Mouse (Mus musculus) kidney, adult 18-20 months (tissue): Measurements from ENCODE around the gene Klf1.
"Not testable (repeated sequence)": the region's sequence is repeated elsewhere in the genome, so short reads cannot be mapped to it uniquely, and the experiment has no call there.

Source experiments
- DNase-seq: peaks from one replicate; pipeline ENCODE4 v3.0.0; 2021

The Klf1 gene

GRCm38 (mm10) chr8:84907979-84908378 lies 6.3 kb downstream of the Klf1 start:
- DNase-seq: not testable (repeated sequence)

DNA sequence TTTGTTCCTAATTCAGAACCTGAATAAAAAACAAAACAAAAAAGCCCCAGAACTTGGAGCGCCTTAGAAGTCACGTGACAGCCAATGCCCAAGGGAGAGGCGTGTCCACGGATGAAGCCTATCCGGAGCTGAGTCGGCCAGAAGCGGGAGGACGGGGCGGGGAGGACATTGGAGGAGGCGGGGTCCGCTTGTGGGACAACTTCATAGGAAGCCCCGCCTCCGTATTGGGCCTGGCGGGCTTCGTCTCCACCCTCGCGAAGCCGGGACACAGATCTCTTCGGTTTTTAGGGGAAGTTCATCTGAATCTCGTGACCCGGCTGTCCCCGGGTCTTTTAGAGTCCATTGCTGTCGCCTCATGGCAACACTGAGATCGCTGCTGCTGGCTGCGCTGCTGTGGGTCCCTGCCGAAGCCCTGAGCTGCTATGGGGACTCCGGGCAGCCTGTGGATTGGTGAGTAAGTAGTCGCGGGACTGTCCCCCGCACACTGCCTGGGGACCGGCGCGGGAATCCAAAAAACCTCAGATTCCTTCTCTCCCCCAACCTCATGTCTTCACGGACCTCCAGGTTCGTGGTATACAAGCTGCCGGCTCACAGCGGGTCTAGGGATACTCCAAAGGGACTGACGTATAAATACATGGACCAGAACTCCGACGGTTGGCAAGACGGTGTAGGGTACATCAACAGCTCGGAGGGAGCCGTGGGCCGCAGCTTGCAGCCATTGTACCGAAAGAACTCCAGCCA lies 6.9 kb downstream of the Klf1 start, which contains the start of gene Dnase2a:
TSS of gene Dnase2a (plus strand) at position 140 of the 741 bp plus-strand sequence.
- peak; percentile 97 for DNase-seq

GRCm38 (mm10) chr8:84909162-84909767 lies 7.5 kb downstream of the Klf1 start:
- no peak for DNase-seq

DNA sequence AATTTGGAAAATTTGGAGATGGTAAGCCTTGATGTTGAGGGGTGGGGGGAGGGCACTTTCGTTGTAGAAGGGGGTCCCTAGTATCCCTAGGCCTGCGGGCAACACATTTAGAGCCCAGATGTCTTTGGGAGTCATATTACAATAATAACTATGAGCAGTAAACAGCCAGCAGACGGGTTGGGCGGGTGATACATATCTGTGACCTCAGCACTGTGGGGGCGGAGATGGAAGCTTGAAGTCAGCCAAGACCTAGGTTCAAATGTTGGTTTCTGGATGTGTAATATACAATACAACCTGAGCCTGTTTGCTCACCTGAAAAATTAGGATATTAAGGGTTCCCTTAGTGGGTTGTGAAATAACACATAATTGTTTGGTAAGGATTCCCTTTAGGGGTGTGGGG lies 8.2 kb downstream of the Klf1 start:
- no peak for DNase-seq

- no peak for DNase-seq
Measured at GRCm38 (mm10) chr8:84910551-84910950, 8.8 kb downstream of the Klf1 start.

- no peak for DNase-seq
Measured at GRCm38 (mm10) chr8:84911854-84912253, 10.1 kb downstream of the Klf1 start.

DNA sequence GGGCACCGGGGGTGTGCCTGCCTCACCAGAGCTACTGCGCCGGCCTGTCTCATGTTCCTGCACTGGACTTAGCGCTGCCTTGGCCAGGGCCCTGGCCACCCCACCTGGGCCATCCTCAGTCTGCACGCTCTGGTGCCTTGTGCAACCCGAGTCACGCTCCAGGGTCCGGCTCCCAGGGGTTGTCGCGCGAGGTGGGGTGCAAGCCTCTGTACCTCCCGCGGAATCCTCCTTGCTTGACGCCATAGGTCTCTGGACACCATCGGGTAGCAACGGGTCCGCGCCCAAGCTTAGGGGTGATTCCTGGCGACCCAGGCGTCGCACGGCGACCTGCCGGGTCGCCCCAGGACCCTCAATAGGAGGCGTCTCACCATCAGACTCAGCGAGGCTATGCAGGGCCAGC lies 10.7 kb downstream of the Klf1 start:
- DNase-seq: no peak

GRCm38 (mm10) chr8:84912895-84913501 lies 11.3 kb downstream of the Klf1 start:
- DNase-seq: peak; percentile 81

GRCm38 (mm10) chr8:84913502-84913900 lies 11.8 kb downstream of the Klf1 start:
- no peak for DNase-seq

GRCm38 (mm10) chr8:84913960-84914359 lies 12.2 kb downstream of the Klf1 start:
- DNase-seq: peak; percentile 38

GRCm38 (mm10) chr8:84915269-84915668 lies 13.5 kb downstream of the Klf1 start:
- no peak for DNase-seq

DNA sequence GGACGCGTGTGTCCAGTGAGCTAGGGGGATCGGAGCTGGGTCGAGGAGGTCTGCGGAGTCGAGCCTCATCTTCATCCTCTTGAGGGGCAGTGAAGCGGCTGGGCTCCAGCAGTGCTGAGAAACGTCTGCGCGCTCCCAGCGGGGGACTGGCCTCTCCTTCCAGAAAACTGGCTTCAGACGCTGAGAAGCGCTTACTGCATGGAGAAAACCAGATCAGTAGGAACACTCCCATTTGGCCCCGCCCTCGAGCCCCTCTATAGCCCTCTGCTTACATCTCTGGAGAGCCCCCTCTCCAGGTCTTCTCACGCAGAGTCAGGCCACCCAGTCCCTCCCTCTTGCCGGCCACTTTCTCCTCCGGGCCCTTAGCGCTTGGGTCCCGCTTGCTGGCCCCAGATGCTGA lies 16.1 kb downstream of the Klf1 start:
- DNase-seq: no peak

GRCm38 (mm10) chr8:84918646-84919045 lies 16.9 kb downstream of the Klf1 start:
- DNase-seq: no peak

DNA sequence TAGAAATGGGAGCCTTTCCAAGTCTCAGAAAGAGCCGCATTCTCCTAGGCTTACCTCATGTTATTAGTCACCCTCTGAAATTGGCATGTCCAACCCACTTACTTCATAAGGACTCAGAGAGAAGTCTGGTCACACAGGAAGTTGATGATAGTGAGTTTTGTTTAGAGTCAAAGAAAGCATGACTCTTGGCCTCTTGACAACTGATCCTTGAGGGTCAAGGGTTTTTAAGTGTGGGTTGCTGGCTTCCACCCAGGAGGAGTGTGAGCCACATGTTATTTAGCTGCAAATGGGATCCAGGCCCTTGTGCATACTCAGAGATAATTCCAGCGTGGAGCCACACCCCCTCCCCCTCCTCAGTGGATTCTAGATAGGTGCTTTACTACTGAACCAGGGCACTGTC lies 19.9 kb downstream of the Klf1 start:
- DNase-seq: no peak

GRCm38 (mm10) chr8:84925557-84925956 lies 23.8 kb downstream of the Klf1 start:
- no peak for DNase-seq

GRCm38 (mm10) chr8:84927513-84927912 lies 25.8 kb downstream of the Klf1 start:
- DNase-seq: no peak

DNA sequence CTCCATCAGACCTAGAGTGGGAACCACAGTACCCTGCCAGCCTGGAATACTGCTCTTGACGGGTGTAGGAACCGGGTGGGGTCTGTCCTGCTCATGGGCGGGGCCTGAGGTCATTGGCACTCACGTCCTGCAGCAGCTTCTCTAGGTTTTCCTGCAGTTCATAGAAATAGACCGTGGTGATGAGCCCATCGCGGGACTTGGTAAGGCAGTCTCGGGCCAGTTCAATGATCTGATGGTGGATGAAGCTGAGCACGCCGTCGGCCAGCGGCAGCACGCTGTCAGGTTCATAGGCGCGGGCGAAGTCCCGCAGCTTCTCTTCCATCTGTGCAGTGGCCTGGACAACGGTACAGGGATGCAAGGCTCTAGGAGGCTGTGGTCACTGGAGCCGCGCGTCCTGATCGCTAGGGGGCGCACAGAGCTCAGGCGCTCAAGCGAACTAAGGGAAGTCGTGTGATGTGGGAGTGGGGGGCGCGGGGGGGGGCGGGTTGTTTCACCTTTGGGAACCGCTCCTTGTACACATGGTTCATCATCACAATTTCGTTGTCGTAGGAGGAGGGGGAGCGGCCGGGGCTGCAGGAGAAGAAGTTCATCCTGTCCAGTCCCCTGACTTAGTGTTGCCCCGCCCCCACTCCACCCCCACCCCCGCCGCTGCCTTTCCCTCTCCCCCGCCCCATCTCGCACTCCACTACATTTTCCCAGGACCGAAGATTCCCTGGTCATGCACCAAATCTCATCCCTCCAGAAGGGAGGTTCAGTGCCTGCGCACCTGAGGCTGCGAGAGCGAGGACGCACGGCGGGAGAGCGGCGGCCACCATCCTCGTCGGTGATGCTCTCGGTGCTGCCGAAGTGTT lies 27.0 kb downstream of the Klf1 start:
- peak; percentile 76 for DNase-seq

DNA sequence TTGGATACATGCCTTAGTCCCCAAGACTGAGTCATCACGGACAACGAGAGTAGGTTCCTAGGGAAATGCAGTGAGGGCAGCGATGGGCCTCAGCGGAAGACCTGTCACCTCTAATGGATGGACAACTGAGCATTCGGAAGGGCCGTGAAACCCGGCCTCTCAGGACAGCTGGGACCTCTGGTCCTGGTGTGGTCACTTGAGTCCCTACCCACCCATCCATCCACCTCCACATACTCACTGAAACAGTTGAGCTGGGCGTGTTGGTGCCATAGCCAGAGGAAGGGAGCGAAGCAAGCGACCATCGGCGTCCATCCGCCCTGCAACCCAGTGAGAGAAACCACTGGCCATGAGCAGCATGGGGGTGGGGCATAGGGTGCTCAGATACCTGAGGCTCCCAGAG lies 28.9 kb downstream of the Klf1 start:
- DNase-seq: no peak

- DNase-seq: no peak
Measured at GRCm38 (mm10) chr8:84933767-84934559, 32.2 kb downstream of the Klf1 start.

DNA sequence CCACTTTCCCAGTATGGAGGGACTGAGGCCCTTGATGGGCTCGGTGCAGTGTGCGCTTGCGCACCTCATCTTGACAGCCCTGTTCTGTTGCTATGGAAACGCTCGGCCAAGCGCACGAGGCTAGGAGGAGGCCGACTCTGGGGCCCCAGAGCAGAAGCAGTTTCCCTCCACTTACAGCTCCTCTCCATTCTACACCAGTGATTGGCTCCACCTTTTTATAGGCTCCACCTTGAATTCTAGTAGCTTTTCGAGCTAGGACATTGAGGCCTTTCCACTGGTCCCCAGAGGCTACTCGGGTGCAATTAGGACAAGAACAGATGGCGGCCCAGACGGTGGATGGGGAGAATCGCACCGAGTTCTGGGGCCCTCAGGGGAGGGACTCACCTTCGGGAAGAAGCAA lies 33.1 kb downstream of the Klf1 start:
- DNase-seq: no peak

DNA sequence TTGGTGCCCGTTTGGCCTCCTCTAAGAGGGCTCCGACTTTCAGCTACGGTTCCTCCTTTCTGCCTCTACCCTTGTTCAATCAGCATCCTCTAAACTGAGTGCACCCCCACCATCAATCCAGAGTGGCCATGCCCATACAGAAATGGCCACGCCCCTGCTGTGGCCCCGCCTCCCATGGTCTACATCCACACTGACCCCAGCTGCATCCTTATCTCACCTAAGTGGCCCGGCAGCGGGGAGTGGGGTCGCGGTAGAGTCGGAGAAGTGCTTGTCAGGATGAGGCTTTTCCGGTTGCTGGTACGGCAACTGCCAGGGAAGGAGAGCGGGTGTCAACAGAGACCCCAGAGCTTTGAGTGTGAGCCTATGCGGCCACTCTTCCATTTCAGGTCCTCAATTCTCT lies 33.8 kb downstream of the Klf1 start:
- DNase-seq: no peak
